Mouse (Mus musculus) liver, embryonic 16.5 days (tissue): Measurements from ENCODE around the gene Cd72. TPM values are rescaled to one million over a fixed set of nuclear protein-coding genes. Genes with fewer than 3 reads are reported as not detected.

Experiments used
- ATAC-seq: fragments of 200-750 bp; cut with Nextera tagmentation; 2 replicates; pipeline ENCODE4 v1.8.0; 2017; ENCODE audit warnings: low read depth, mild to moderate bottlenecking, moderate number of reproducible peaks, moderate library complexity
- H3K27ac ChIP-seq: fragments of 300-500 bp; sonication (generic); 2 replicates; pipeline ENCODE4 v1.5.1; 2014; ENCODE audit warnings: mild to moderate bottlenecking, low read length
- H3K27me3 ChIP-seq: fragments of 300-500 bp; sonication (generic); 2 replicates; pipeline ENCODE4 v1.6.1; 2014; ENCODE audit warnings: low read depth, low read length, mixed read lengths; ENCODE audit not compliant: control insufficient read depth, insufficient read depth
- H3K36me3 ChIP-seq: fragments of 300-500 bp; sonication (generic); 2 replicates; pipeline ENCODE4 v1.6.1; 2014; ENCODE audit warnings: mild to moderate bottlenecking; ENCODE audit not compliant: control insufficient read depth, insufficient read depth
- H3K4me1 ChIP-seq: fragments of 300-500 bp; sonication (generic); 2 replicates; pipeline ENCODE4 v1.6.1; 2014; ENCODE audit warnings: low read depth, low read length, mixed read lengths; ENCODE audit not compliant: control insufficient read depth
- H3K4me2 ChIP-seq: fragments of 300-500 bp; sonication (generic); 2 replicates; pipeline ENCODE4 v1.6.1; 2014; ENCODE audit warnings: low read depth, low read length, mixed read lengths
- H3K4me3 ChIP-seq: fragments of 300-500 bp; sonication (generic); 2 replicates; pipeline ENCODE4 v1.5.1; 2014; ENCODE audit warnings: low read depth, mild to moderate bottlenecking, low read length
- H3K9ac ChIP-seq: fragments of 300-500 bp; sonication (generic); 2 replicates; pipeline ENCODE4 v1.6.1; 2014; ENCODE audit warnings: low read depth, low read length
- H3K9me3 ChIP-seq: fragments of 300-500 bp; sonication (generic); replicated peaks from 2 replicates; pipeline ENCODE4 v1.6.1; 2016; ENCODE audit warnings: low read length; ENCODE audit not compliant: control insufficient read depth
- WGBS: fragments of 180-500 bp; shearing (Covaris S2); extraction: QIAGEN DNeasy Blood & Tissue Kit; methylation state at CpG from one replicate; pipeline ENCODE4 v1.1.7; 2014; ENCODE audit not compliant: insufficient replicate concordance; 5-methylcytosine and 5-hydroxymethylcytosine counted together
- polyA plus RNA-seq: library from polyadenylated mRNA; unstranded; fragments of >200 nt; fragmentation: Nextera tagmentation; extraction: Ambion mirVana; gene quantifications from 2 replicates; pipeline ENCODE4 v1.2.1, GENCODE M21; 2015

Cd72 gene
- polyA plus RNA-seq, 1 experiment from 2014 or later: 1.7 TPM

DNA sequence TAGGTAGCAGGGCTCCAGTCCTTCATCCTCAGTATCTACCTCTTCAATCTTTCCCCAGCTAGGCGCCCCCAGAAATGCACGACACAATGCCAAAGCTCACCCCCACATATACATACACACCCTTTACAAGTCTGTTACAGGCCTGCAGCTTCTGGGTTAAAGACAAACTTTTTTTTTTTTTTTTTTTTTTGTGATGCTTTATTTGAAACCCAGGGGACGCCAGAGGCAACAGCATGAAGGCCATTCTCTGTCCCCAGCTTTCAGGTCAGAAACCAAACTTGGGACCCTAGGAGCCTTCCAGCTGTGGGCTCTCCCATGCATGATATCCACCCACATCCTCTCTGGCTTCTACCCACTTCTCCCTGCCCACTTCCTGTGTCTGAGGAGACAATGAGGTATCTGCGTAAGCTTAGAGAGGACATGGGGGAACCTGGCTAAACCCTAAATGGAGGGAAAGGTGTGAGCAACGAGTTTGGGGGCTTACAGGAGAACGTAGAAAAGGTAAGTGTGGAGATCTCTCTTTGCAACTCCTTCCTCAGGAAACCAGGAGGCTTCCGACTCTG, 27.5 kb upstream of the Cd72 start:
- no peak for ATAC-seq
- Histone ChIP-seq H3K4me1 (peaks cover 4% of the 10 kb centered on the region; the same call in 1 of the 2 replicates), H3K36me3 (no peaks in the 10 kb centered on the region), H3K4me2 (no peak overlapping the region), H3K4me3 (no peak overlapping the region), H3K27me3 (no peaks in the 10 kb centered on the region), H3K9me3 (no peaks in the 10 kb centered on the region), H3K9ac (no peak overlapping the region), H3K27ac (no peak overlapping the region)
- WGBS: 31% methylated on average over 7 of the region's 7 CpGs

DNA sequence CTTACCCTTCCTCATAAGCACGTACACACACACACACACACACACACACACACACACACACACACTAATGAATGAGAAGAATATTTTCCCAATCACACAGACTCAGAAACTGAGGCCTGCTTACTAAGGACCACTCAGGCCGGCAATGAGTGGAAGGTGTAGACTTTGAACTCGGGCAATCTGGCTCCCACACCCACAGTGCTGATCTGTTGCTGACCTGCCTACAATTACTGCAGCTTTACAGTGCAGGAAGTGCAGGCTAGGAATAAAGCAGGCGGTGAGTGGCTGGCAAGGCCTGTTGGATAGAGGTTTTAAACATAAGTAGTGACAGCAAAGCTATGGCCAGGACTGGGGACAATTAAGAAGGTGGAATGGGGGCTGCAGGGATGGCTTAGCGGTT, 26.6 kb upstream of the Cd72 start:
- H3K4me1 ChIP-seq: peaks cover 4% of the 10 kb centered on the region; the same call in 1 of the 2 replicates
- H3K36me3 ChIP-seq: no peaks in the 10 kb centered on the region
- no peak overlapping the region for H3K9ac ChIP-seq
- H3K27ac ChIP-seq: no peak overlapping the region
- ATAC-seq: no peak
- WGBS: 63% methylated on average over 5 of the region's 5 CpGs
- no peaks in the 10 kb centered on the region for H3K27me3 ChIP-seq
- no peaks in the 10 kb centered on the region for H3K9me3 ChIP-seq
- H3K4me2 ChIP-seq: no peak overlapping the region
- no peak overlapping the region for H3K4me3 ChIP-seq

DNA sequence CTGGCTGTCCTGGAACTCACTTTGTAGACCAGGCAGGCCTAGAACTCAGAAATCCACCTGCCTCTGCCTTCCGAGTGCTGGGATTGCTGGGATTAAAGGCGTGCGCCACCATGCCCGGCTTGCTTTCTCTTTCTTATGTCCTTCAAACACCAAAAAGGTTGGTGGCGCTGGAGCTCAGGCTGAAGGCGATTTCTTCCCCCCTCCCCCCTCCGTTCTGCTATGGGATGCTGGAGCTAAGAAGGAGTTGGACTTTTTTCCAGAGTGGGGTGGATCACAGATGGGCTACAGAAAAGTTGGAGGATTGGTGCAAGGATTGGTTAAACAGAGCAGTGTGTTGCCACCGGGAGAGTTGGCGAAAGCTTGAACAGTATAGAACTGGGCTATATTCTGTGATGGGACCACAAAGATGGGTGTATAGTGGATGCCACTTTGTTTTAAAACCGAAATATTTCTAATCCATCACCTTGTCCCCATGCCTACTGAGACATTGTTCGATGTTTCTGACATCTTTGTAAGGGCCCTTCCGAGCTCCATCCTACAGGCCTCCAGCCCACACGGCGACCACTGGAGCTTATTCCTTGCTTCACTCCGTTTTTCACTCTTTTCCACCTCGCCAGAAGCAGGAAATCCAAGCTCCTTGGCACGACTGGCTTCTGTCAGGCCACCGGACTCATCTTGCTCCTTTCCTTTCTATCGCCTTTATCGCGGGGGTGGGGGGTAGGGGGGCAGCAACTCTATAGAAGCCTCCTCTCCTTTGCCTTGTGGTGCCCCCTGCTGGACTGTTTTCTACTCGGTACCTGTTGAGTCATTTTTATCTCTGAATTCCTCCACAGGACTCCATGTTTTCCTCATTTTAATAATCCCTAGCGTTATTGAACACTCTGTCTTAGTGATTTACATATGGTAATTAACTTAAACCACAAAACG, 24.7 kb upstream of the Cd72 start:
- Histone ChIP-seq H3K27ac (no peak overlapping the region), H3K4me3 (no peak overlapping the region), H3K36me3 (no peaks in the 10 kb centered on the region), H3K9me3 (no peaks in the 10 kb centered on the region), H3K4me1 (peaks cover 4% of the 10 kb centered on the region; the same call in 1 of the 2 replicates), H3K9ac (no peak overlapping the region), H3K4me2 (peak overlapping the region; percentile 37), H3K27me3 (no peaks in the 10 kb centered on the region)
- ATAC-seq: no peak
- 38% methylated on average over 24 of the region's 24 CpGs for WGBS

DNA sequence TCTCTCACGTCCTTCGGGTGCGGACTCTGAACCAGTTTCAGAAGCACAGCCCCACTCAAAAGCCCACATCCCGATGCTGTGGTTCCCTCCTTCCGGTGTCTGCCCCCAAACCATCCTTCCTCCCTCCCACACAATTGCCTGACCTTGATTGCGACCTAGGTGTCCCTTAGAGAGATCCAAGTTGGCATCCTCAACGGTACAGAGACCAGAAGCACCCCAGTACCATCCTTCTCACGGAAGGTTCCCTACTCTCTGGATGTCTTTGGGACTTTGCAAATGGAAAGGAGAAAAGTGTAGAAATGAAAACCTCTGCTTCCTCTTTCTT, 24.1 kb upstream of the Cd72 start:
- Histone ChIP-seq H3K9me3 (no peaks in the 10 kb centered on the region), H3K4me1 (peaks cover 4% of the 10 kb centered on the region; the same call in 1 of the 2 replicates), H3K27ac (no peak overlapping the region), H3K27me3 (no peaks in the 10 kb centered on the region), H3K36me3 (no peaks in the 10 kb centered on the region), H3K9ac (peak overlapping the region; percentile 59), H3K4me3 (peak overlapping the region; percentile 54), H3K4me2 (peak overlapping the region; percentile 62)
- WGBS: 24% methylated on average over 8 of the region's 8 CpGs
- ATAC-seq: no peak; the same call in 1 of the 2 replicates

DNA sequence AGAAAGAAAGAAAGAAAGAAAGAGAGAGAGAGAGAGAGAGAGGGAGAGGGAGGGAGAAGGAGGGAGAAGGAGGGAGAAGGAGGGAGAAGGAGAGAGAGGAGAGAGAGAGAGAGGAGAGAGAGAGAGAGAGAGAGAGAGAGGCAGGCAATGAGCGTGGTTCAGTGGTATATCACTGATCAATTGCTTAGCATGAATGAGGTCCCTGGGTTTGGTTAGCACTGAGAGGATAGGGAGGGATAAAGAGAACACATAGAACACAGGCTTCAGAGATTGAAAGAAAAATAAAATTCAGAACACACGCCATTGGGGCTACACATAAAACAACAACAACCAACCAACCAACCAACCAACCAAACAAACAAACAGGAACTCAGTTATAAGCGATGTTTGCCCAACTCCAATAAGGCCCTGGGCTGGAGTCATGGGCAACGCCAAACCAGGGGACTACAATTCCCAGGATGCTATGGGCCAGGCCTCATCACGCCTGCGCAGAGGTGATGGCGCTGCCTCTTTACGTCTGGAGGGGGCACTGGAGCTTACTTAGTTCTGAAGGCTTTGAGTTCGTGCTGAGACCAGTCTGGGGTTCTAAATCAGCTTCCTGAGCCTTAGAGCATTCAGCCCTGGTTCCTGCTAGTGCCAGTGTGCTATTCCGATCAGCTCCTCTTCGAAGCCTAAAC, 23.6 kb upstream of the Cd72 start:
- peak; percentile 93 for ATAC-seq
- H3K27ac ChIP-seq: no peak overlapping the region
- peaks cover 4% of the 10 kb centered on the region; the same call in 1 of the 2 replicates for H3K4me1 ChIP-seq
- peak overlapping the region; percentile 62 for H3K4me2 ChIP-seq
- H3K27me3 ChIP-seq: no peaks in the 10 kb centered on the region
- peak overlapping the region; percentile 59 for H3K9ac ChIP-seq
- 12% methylated on average over 11 of the region's 11 CpGs for WGBS
- no peaks in the 10 kb centered on the region for H3K36me3 ChIP-seq
- H3K9me3 ChIP-seq: no peaks in the 10 kb centered on the region
- H3K4me3 ChIP-seq: peak overlapping the region; percentile 54

DNA sequence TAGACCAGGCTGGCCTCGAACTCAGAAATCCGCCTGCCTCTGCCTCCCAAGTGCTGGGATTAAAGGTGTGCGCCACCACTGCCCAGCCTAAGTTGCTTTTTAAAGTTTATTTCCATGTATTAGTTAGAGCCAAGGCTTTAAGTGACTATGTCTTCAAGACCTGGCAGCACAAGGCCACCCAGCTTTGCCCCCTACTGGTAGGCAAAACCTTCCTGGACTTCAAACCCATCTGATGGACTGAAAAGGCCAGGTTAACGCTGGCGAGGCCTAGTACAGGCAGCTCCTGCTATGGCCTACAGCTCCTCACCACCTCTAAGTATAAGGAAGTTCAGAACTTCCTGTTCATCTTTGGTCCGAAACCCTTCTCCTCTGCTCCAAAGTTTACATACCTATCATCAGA, 22.2 kb upstream of the Cd72 start:
- Histone ChIP-seq H3K27ac (no peak overlapping the region), H3K4me3 (no peak overlapping the region), H3K36me3 (no peaks in the 10 kb centered on the region), H3K4me1 (peaks cover 4% of the 10 kb centered on the region; the same call in 1 of the 2 replicates), H3K9ac (no peak overlapping the region), H3K27me3 (no peaks in the 10 kb centered on the region), H3K4me2 (no peak overlapping the region), H3K9me3 (no peaks in the 10 kb centered on the region)
- 61% methylated on average over 6 of the region's 6 CpGs for WGBS
- no peak for ATAC-seq

DNA sequence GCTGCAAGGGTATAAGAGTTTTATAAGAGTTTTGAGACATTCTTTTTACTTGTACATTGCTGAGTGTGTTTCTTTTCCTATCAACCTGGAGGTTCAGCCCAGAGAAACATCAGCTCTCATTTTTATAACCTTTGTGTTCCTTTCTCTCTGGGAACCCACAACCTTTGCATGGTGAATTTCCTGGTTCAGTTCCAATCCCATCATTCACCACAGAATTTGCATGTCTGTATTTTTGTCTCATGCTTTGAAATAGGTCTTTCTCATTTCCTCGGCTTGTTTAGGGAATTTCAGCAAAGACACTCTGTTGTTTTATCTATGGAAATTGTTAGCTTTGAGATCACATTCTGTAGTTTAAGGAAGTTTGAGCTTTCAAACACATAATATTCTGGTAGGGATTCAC, 19.2 kb upstream of the Cd72 start:
- Histone ChIP-seq H3K9me3 (no peaks in the 10 kb centered on the region), H3K4me1 (peaks cover 3% of the 10 kb centered on the region; the same call in 1 of the 2 replicates), H3K36me3 (no peaks in the 10 kb centered on the region), H3K27ac (no peak overlapping the region), H3K9ac (no peak overlapping the region), H3K4me2 (no peak overlapping the region), H3K4me3 (no peak overlapping the region), H3K27me3 (no peaks in the 10 kb centered on the region)
- no peak for ATAC-seq
- WGBS: 48% methylated on average over 1 of the region's 1 CpGs

DNA sequence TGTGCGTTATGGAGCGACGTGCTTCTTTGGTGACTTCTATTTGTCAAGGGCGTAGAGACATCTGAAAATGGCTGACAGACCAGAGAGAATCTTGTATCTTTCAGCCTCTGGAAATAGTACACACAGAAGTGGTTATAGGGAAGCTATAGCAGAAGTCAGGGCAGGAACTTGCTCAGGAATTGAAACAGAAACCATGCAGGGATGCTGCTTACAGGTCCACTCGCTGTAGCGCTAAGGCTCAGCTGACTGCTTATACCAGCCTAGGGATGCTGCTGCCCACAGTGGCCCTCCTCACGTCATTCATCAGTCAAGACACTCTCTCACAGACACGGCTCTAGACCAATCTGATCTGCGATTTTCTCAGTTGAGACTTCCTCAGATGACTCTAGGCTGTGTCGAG, 15.9 kb upstream of the Cd72 start:
- H3K4me3 ChIP-seq: no peak overlapping the region
- H3K27me3 ChIP-seq: no peaks in the 10 kb centered on the region
- no peaks in the 10 kb centered on the region for H3K9me3 ChIP-seq
- H3K9ac ChIP-seq: no peak overlapping the region
- no peaks in the 10 kb centered on the region for H3K36me3 ChIP-seq
- WGBS: 76% methylated on average over 10 of the region's 10 CpGs
- ATAC-seq: no peak
- no peak overlapping the region for H3K27ac ChIP-seq
- no peaks in the 10 kb centered on the region for H3K4me1 ChIP-seq
- no peak overlapping the region for H3K4me2 ChIP-seq

DNA sequence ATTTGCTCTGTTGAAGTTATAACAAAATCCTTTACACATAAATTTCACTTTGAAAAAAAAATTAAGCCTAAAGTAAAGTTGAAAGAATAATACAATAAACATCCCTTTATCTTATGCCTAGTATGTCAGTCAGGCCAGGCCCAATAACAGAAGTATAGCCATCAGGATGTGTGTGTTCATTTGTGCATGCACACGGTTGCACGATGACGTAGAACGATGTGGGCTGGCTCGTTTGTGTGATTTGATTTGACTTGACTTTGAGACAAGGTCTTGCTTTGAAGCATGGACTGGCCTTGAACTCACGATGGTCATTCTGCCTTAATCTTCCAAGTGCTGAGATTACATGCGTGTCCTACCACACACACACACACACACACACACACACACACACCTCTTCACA, 12.4 kb upstream of the Cd72 start:
- no peaks in the 10 kb centered on the region for H3K9me3 ChIP-seq
- H3K36me3 ChIP-seq: no peaks in the 10 kb centered on the region
- H3K27me3 ChIP-seq: no peaks in the 10 kb centered on the region
- no peak overlapping the region for H3K9ac ChIP-seq
- ATAC-seq: no peak
- H3K4me1 ChIP-seq: no peaks in the 10 kb centered on the region
- H3K4me2 ChIP-seq: no peak overlapping the region
- H3K27ac ChIP-seq: no peak overlapping the region
- no peak overlapping the region for H3K4me3 ChIP-seq
- WGBS: 74% methylated on average over 7 of the region's 7 CpGs
